Mouse (Mus musculus) G1E (cell line): ENCODE results near the gene Gng12. TPM values are rescaled to one million over a fixed set of nuclear protein-coding genes. Genes with fewer than 3 reads are reported as not detected.
"Not testable (repeated sequence)": the region's sequence is repeated elsewhere in the genome, so short reads cannot be mapped to it uniquely, and the experiment has no call there.

ENCODE experiments used
- ATAC-seq: 2 replicates; pipeline ENCODE4 v1.8.0; 2016; ENCODE audit warnings: mild to moderate bottlenecking; ENCODE audit not compliant: insufficient number of reproducible peaks, poor library complexity, low FRiP score, severe bottlenecking; ENCODE audit errors: extremely low read depth
- DNase-seq: peaks from one replicate; pipeline ENCODE4 v3.0.0; 2012; ENCODE audit warnings: low spot score
- H3K27me3 ChIP-seq: 2 replicates; pipeline ENCODE4 v1.6.1; 2012; ENCODE audit warnings: mild to moderate bottlenecking, low read length, inconsistent platforms; ENCODE audit not compliant: insufficient read depth
- H3K36me3 ChIP-seq: replicated peaks from 2 replicates; pipeline ENCODE3; 2012; ENCODE audit warnings: mild to moderate bottlenecking, inconsistent platforms
- H3K4me1 ChIP-seq: 2 replicates; pipeline ENCODE4 v1.6.1; 2012; ENCODE audit warnings: low read depth, low read length, inconsistent platforms, mixed read lengths; ENCODE audit not compliant: insufficient read depth
- H3K4me3 ChIP-seq: 2 replicates; pipeline ENCODE4 v1.5.1; 2012; ENCODE audit warnings: low read depth, mild to moderate bottlenecking, inconsistent platforms, low read length, moderate library complexity, mixed read lengths
- H3K9me3 ChIP-seq: replicated peaks from 2 replicates; pipeline ENCODE4 v1.6.1; 2012; ENCODE audit warnings: inconsistent platforms
- CTCF ChIP-seq: IDR thresholded peaks from 2 replicates; pipeline ENCODE4 v1.5.1; 2012; ENCODE audit warnings: low read depth, low read length, inconsistent platforms, mixed read lengths
- GATA1 ChIP-seq: IDR thresholded peaks from 2 replicates; pipeline ENCODE4 v1.6.1; 2012; ENCODE audit warnings: borderline replicate concordance, low read length, inconsistent platforms, mixed read lengths
- GATA2 ChIP-seq: IDR thresholded peaks from 2 replicates; pipeline ENCODE4 v1.6.1; 2012; ENCODE audit warnings: low read depth, low read length, inconsistent platforms, borderline replicate concordance
- POLR2AphosphoS5 ChIP-seq: IDR thresholded peaks from 2 replicates; pipeline ENCODE4 v1.6.1; 2012; ENCODE audit warnings: low read depth, low read length, inconsistent platforms; ENCODE audit not compliant: insufficient replicate concordance
- TAL1 ChIP-seq: conservative IDR thresholded peaks from 2 replicates; pipeline ENCODE4 v1.6.1; 2012; ENCODE audit warnings: low read depth, low read length, inconsistent platforms, mixed read lengths
- polyA plus RNA-seq: library from polyadenylated mRNA; stranded (reverse); fragments of >175 nt; gene quantifications from 2 replicates; pipeline ENCODE4 v1.2.3, GENCODE M21; 2012
- total RNA-seq, 2 experiments: library from RNA; stranded (forward) in 1 of 2; stranded (reverse) in 1 of 2; fragments of 200-1000 nt in 1 of 2; fragments of >200 nt in 1 of 2; fragmentation: Nextera tagmentation in 1 of 2; gene quantifications; 2 replicates each; pipeline ENCODE4 v1.2.3; 2014 to 2017

The Gng12 gene
- total and polyA plus RNA-seq, 3 experiments: 0.11 to 0.53 TPM; not detected in 1

DNA sequence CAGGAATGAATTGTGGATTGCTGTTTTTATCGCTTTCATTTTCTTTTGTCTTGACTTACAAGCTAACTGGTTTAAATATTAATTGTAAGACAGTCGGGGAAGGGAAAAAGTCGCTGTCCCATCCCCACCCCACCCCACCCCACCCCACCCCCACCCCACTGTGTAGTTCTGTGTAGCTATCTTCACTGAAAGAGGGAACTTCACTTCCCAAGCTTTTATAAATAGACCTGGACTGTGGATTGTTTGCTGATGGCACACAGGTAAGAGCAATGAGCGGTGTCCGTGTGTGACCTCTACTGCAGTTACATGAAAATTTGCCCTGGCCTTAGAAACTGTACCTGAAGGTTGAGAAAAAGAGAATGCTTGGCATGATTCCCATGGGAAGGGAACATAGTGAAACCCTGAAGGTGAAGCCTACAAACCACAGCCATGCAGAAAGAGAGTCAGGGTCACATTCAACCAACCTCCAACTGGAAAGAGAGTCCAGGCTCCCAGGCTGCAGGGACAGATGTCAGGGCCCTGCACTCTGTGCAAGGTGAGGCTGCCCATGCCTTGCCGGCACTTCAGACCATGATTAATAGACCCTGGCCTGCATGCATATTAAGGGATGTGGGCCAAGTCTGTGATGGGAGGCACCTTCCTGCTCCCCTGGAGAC is 117.2 kb downstream of the Gng12 start:
- no peaks in the 10 kb centered on the region for H3K9me3 ChIP-seq
- no peaks in the 10 kb centered on the region for H3K27me3 ChIP-seq
- no peak for TF ChIP-seq POLR2AphosphoS5
- no peak for TF ChIP-seq GATA2
- no peak for TF ChIP-seq GATA1
- TF ChIP-seq CTCF: no peak
- TF ChIP-seq TAL1: no peak
- DNase-seq (no peak), ATAC-seq (no peak)
- no peaks in the 10 kb centered on the region for H3K36me3 ChIP-seq
- no peak overlapping the region for H3K4me3 ChIP-seq
- H3K4me1 ChIP-seq: peaks cover 54% of the 10 kb centered on the region

- peaks cover 56% of the 10 kb centered on the region for H3K4me1 ChIP-seq
- H3K9me3 ChIP-seq: no peaks in the 10 kb centered on the region
- no peaks in the 10 kb centered on the region for H3K36me3 ChIP-seq
- TF ChIP-seq POLR2AphosphoS5 (no peak), TAL1 (no peak), GATA2 (no peak), CTCF (no peak)
- H3K4me3 ChIP-seq: no peak overlapping the region
- ATAC-seq (no peak), DNase-seq (no peak)
- no peaks in the 10 kb centered on the region for H3K27me3 ChIP-seq
These were observed 117.9 kb downstream of the Gng12 start for GRCm38 (mm10) chr6:67013949-67014678.

- peaks cover 53% of the 10 kb centered on the region for H3K4me1 ChIP-seq
- H3K4me3 ChIP-seq: no peak overlapping the region
- H3K27me3 ChIP-seq: no peaks in the 10 kb centered on the region
- H3K36me3 ChIP-seq: no peaks in the 10 kb centered on the region
- DNase-seq (no peak), ATAC-seq (no peak)
- TF ChIP-seq GATA2: no peak
- TF ChIP-seq TAL1: no peak
- TF ChIP-seq GATA1: no peak
- TF ChIP-seq POLR2AphosphoS5: no peak
- TF ChIP-seq CTCF: no peak
- H3K9me3 ChIP-seq: no peaks in the 10 kb centered on the region
These were observed 118.5 kb downstream of the Gng12 start for GRCm38 (mm10) chr6:67014679-67015075.

GRCm38 (mm10) chr6:67015739-67016519 is 119.7 kb downstream of the Gng12 start:
- H3K4me3 ChIP-seq: no peak overlapping the region
- no peaks in the 10 kb centered on the region for H3K36me3 ChIP-seq
- TF ChIP-seq POLR2AphosphoS5 (no peak), TAL1 (no peak), CTCF (no peak), GATA2 (no peak), GATA1 (no peak)
- ATAC-seq: no peak
- no peaks in the 10 kb centered on the region for H3K27me3 ChIP-seq
- peaks cover 43% of the 10 kb centered on the region for H3K4me1 ChIP-seq
- H3K9me3 ChIP-seq: no peaks in the 10 kb centered on the region
- DNase-seq: no peak

DNA sequence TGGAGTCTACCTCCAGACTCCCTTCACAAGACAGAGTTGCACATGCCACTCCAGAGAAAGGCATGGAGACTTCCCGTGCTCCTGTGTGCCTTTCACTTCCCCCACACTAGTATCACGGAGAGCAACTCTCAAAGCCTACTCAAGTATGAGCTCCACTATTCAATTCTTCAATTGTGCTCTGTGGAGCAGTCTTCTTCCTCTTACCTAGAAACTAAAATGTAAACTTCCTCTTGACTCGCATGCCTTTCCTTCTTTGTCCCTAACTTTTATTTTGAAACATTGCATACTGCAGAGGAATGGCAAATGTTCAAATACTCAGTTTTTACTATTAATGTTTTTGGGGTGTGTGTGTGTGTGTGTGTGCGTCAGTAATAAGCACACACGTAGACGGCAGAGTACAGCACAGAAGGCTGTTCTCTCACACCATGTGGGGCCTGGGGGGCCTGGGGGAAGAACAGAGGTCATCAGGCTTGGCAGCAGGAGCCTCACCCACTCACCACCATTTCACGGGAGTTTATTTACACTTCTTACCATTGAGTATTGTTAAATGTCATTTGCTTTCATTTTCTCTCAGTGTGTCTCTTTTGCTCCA is 120.4 kb downstream of the Gng12 start:
- Histone ChIP-seq H3K9me3 (no peaks in the 10 kb centered on the region), H3K4me3 (no peak overlapping the region; the same call in 1 of the 2 replicates), H3K36me3 (no peaks in the 10 kb centered on the region), H3K4me1 (peaks cover 43% of the 10 kb centered on the region), H3K27me3 (no peaks in the 10 kb centered on the region)
- no peak for DNase-seq
- no peak for TF ChIP-seq GATA1
- no peak for TF ChIP-seq CTCF
- 0 out of 2 replicates have a peak, but pooled peaks have one; percentile 22 for ATAC-seq

DNA sequence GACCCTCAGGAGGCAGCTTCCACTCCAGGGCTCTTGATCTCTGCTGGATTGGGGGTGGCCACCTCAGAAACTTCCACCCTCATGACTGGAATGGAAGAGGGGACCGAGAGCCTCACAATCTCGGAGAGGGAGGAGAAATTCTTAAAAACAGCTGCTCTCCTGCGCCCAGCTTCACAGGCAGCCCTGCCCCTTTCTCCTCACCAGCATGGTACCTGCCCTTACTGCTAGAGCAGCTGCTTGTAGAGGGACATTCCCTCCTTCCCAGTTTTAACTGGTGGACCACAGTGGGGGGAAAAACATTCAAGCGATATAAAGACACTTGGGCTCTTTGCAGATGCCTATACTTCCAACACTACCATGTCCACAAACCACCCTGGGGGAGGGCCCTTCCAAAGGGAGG is 122.2 kb downstream of the Gng12 start:
- H3K36me3 ChIP-seq: no peaks in the 10 kb centered on the region
- no peak overlapping the region for H3K4me3 ChIP-seq
- H3K27me3 ChIP-seq: no peaks in the 10 kb centered on the region
- ATAC-seq (no peak), DNase-seq (no peak)
- H3K9me3 ChIP-seq: no peaks in the 10 kb centered on the region
- peaks cover 40% of the 10 kb centered on the region for H3K4me1 ChIP-seq
- no peak for TF ChIP-seq CTCF
- TF ChIP-seq GATA1: no peak
- TF ChIP-seq GATA2: no peak
- TF ChIP-seq TAL1: no peak
- no peak for TF ChIP-seq POLR2AphosphoS5

GRCm38 (mm10) chr6:67019001-67019400 is 122.8 kb downstream of the Gng12 start:
- H3K27me3 ChIP-seq, H3K36me3 ChIP-seq, H3K4me3 ChIP-seq, DNase-seq, ATAC-seq, H3K9me3 ChIP-seq: not testable (repeated sequence)
- peaks cover 33% of the 10 kb centered on the region for H3K4me1 ChIP-seq
